Mouse (Mus musculus) embryonic fibroblast, embryonic 13.5 days (primary cell): ENCODE results near the gene Gm17490. TPM values are rescaled to one million over a fixed set of nuclear protein-coding genes. Genes with fewer than 3 reads are reported as not detected.
"Not testable (repeated sequence)": the region's sequence is repeated elsewhere in the genome, so short reads cannot be mapped to it uniquely, and the experiment has no call there.

Experiments used
- H3K27ac ChIP-seq: 2 replicates; pipeline ENCODE4 v1.5.1; 2012; ENCODE audit warnings: low read length, control low read depth, inconsistent platforms; ENCODE audit not compliant: insufficient read depth
- H3K4me1 ChIP-seq: 2 replicates; pipeline ENCODE4 v1.6.1; 2011; ENCODE audit warnings: low read length; ENCODE audit not compliant: control insufficient read depth, insufficient read depth
- H3K4me3 ChIP-seq: 2 replicates; pipeline ENCODE4 v1.5.1; 2011; ENCODE audit warnings: mild to moderate bottlenecking, control low read depth, low read length; ENCODE audit not compliant: insufficient read depth
- CTCF ChIP-seq: IDR thresholded peaks from 2 replicates; pipeline ENCODE4 v1.5.1; 2011; ENCODE audit warnings: mild to moderate bottlenecking, control low read depth, low read length, moderate library complexity, borderline replicate concordance; ENCODE audit not compliant: insufficient read depth
- POLR2A ChIP-seq: IDR thresholded peaks from 2 replicates; pipeline ENCODE4 v1.6.1; 2011; ENCODE audit warnings: low read depth, mild to moderate bottlenecking, control low read depth, low read length, moderate library complexity
- polyA plus RNA-seq: library from polyadenylated mRNA; stranded (reverse); fragments of >200 nt; gene quantifications from 2 replicates; pipeline ENCODE4 v1.2.4, GENCODE M21; 2011; ENCODE audit warnings: low read depth; ENCODE audit not compliant: missing spikeins, insufficient read length

Gm17490 gene
- polyA plus RNA-seq, 1 experiment: not detected

DNA sequence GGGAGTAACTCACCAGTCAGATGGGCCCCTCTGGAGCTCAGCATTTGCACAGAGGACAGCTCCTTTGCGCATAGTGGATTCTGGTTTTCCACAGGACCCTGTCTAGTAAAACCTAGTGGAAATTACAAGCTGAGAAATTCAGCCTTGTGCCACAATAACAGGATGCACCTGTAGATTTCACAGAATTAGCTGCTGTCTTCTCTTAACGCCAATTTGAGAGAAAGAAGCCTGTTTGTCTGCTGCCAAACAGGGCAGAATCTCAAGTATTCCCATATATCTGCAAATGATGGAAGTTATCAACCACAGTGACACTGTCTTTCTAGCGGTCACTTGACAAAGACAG, 10.0 kb upstream of the Gm17490 start:
- Histone ChIP-seq H3K4me3 (no peak overlapping the region), H3K4me1 (no peaks in the 10 kb centered on the region), H3K27ac (no peak overlapping the region)
- TF ChIP-seq CTCF: no peak
- TF ChIP-seq POLR2A: no peak

DNA sequence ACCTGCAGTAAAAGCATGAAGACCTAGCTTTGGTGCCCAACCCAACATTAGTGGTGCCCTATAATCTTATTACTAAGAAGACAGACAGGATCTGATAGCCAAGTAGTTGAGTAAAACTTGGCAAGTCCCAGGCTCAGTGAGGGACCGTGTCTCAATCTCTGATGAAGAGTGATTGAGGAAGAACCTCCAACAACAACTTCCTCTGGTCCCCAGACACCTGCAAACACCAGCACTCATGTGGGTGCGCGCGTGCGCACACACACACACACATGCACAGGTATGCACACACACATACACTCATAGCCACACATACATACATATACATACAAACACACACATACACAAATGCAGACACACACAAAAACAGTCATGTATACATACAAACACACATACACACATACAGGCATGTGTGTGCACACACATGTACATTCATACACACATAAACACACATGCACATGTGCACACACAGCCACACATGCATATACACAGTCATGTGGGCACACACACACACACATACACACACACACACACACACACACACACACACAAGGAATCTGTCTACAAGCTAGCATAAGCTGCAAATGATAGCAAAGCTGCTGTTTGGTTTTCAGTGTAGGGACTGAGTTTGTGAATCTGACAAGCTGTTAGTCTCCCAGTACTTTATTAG, 9.5 kb upstream of the Gm17490 start:
- no peak overlapping the region for H3K27ac ChIP-seq
- TF ChIP-seq POLR2A (no peak), CTCF (no peak)
- H3K4me3 ChIP-seq: no peak overlapping the region
- no peaks in the 10 kb centered on the region for H3K4me1 ChIP-seq

DNA sequence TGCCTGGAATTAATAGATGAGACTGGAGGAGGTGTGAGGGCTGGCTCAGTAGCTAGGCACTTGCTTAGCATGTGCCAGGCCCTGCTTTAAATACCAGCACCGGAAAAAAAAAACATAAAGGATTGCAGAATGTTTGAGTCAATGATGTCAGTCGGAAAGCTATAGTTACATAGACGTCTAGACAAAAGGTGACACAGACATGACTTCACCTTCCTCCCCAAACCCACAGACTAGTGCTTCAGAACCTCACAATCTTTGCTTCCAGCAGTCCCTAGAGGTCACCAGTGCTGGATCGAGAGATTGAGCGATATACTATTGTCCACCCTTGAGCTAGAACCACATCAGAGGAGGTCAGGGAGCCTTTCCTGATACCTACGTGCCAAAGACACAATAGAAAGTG, 9.0 kb upstream of the Gm17490 start:
- Histone ChIP-seq H3K4me3 (no peak overlapping the region), H3K27ac (no peak overlapping the region), H3K4me1 (no peaks in the 10 kb centered on the region)
- TF ChIP-seq CTCF (no peak), POLR2A (no peak)

DNA sequence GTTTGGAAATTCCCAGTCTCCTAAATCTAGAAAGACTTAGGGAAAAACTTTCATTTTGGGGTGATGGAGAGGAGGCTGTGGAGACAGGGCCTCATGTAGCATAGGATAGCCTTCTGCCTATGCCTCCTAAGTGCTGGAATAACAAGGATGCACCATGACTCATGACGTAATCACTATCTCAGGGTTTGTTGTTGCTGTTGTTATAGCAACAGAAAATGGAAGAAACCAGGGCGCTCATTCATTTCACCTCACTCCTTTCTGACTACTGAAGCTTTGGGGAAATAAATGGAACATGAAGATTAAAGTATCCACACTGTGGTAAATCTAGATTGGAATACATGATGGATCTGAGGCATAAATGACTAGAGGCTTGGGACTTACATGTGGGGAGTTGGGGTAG, 2.3 kb downstream of the Gm17490 start:
- H3K4me3 ChIP-seq: no peak overlapping the region
- H3K4me1 ChIP-seq: no peaks in the 10 kb centered on the region
- TF ChIP-seq CTCF: no peak
- no peak for TF ChIP-seq POLR2A
- H3K27ac ChIP-seq: no peak overlapping the region

DNA sequence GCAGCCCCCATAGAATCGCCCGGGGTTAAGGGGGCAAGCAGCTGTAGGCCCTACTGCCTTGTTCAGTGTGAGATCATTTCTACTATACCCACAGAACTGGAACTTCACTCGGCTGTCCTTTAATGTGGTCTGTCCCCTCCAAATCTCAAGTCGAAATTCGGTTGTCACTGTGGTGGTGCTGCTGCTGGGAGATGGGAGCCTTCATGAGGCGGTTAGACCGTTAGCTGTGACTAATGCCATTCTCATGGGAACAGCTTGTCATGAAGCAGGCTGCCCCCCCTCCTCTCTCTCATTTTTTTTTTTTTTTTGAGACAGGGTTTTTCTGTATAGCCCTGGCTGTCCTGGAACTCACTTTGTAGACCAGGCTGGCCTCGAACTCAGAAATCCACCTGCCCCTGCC, 2.9 kb downstream of the Gm17490 start:
- TF ChIP-seq CTCF: no peak
- TF ChIP-seq POLR2A: no peak
- no peaks in the 10 kb centered on the region for H3K4me1 ChIP-seq

DNA sequence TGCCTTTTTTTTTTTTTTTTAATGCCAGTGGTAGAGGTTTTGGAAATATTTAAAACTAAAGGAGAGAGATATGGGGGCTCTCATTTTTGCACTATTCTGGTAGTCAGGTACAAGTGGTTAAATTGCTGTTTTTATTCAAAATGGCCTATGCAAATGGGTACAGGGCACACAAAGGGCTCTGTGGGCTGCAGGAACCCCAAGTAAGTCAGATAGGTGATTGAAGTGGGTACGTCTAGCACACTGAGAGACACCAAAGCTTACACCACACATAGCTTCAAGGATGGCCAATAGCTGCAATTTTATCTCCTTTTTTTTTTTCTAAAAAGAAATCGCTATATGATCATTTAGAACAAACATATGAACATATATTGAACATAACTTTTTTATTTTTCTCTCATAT, 6.5 kb downstream of the Gm17490 start:
- no peak for TF ChIP-seq POLR2A
- TF ChIP-seq CTCF: no peak
- Histone ChIP-seq H3K4me3 (no peak overlapping the region), H3K4me1 (no peaks in the 10 kb centered on the region), H3K27ac (no peak overlapping the region)

More for the DNA sequence above, 2.9 kb downstream of the Gm17490 start:
- Histone ChIP-seq H3K4me3 (no peak overlapping the region), H3K27ac (no peak overlapping the region)

DNA sequence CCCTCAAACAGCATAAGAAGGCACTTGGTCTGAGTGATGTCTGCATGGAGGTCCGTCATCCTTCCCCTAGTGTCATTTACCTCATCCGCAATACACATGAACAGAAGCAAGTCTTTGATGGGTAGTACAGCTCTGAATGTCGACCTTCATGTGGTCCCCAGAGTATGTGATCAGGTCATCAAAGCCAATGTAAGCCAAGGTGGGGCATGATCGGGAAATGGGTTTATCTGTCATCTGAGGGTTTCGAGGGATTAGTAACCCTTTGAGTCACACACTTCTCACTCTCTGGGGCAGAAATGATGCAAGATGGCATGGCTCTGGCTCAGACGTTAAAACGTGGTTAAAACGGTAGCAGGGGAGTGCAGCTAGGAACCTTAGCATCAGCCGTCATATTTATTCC, 9.2 kb downstream of the Gm17490 start:
- Histone ChIP-seq H3K4me3 (no peak overlapping the region), H3K4me1 (no peaks in the 10 kb centered on the region), H3K27ac (no peak overlapping the region)
- TF ChIP-seq POLR2A (no peak), CTCF (no peak)

DNA sequence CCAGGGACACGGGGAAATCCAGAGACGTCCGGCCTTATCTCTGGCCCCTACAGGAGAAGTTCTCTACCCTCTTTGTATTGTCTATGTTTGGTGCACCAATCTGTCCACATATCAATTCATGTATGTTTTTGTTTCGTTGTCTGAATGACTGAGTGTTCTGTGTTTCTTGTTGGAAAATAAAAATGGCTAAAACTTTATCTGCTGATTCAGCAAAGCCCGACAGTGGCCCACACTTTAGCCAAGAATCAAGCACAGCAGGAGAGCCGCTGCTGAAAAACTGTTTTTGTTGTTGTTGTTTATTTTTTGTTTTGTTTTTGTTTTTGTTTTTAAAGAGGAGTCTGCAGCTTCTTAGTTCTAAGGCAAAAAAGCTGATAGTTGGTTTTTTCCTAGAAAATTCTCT, 13.1 kb downstream of the Gm17490 start:
- H3K4me3 ChIP-seq, H3K27ac ChIP-seq, H3K4me1 ChIP-seq: not testable (repeated sequence)

DNA sequence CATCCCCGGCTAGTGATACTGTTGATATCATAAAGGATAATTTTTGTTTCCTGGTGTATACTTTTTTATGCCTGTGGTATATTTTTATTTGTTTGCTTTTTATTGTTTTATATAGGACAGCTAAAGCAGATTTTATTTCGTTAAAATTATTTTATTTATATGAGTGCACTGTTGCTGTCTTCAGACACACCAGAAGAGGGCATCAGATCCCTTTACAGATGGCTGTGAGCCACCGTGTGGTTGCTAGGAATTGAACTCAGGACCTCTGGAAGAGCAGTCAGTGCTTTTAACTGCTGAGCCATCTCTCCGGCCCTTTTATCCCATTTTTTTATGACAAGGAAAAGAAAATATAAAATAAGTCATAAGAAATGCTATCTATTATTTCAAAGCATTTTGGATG, 19.3 kb downstream of the Gm17490 start:
- not testable (repeated sequence) for H3K27ac ChIP-seq, H3K4me3 ChIP-seq, H3K4me1 ChIP-seq

DNA sequence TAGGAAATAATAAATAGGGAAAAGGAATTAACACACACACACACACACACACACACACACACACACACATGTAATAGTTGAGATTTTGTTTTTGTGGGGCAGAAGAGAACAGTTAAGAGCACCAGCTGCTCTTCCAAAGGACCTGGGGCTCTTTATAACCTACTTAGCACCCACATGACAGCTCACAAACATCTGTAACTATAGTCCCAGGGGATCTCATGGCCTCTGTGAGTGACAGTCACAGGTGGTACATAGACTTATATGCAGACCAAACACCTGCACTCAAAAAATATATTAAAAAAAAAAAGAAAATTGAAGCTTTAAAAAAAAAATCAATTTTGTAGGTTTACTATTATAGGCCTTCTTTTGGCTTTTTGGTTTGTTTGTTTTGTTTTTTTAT, 21.2 kb downstream of the Gm17490 start:
- Histone ChIP-seq H3K4me3 (no peak overlapping the region), H3K27ac (no peak overlapping the region), H3K4me1 (no peaks in the 10 kb centered on the region; the same call in 1 of the 2 replicates)
- TF ChIP-seq CTCF (no peak), POLR2A (no peak)

DNA sequence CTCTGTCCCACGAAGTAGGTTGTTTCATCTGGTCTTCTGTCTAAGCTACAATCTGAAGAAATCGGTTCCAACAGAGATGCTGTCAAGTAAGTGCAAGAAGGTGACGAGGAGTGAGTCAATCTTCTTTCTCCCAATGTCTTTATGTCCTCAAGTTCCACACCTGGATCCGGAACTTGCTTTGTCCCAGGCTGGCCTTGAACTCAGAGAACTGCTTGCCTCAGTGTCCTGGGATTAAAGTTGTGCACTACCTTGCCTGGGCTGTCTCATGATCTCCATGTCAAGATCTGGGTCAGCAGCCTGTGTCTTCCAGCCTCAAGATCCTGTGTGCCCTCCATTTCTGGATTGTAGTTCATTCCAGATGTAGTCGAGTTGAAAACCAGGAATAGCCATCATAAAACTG, 22.0 kb downstream of the Gm17490 start, which contains the start of gene Rbm17:
TSS of gene Rbm17 (minus strand) at position 101 of the 400 bp plus-strand sequence.
- peak within 1 kb of the TSS; percentile 90 for H3K4me3 ChIP-seq
- no peak within 1 kb of the TSS for H3K27ac ChIP-seq
- TF ChIP-seq POLR2A (no peak), CTCF (no peak)
- H3K4me1 ChIP-seq: no peaks in the 10 kb centered on the region; the same call in 1 of the 2 replicates
